In genomic region chr12:73416367-73416897, GRCm38 (mm10) we compare ENCODE assay signal across 10 mouse cellular contexts.
A peak's percentile ranks its signal among the peaks of the same experiment; 100 is the strongest.
DNase-seq lines count a peak whose midpoint lies in the region; ATAC-seq and TF ChIP-seq lines count a peak whose summit lies in the region.
"Had no signal": no experiment of that assay in that cellular context is flagged by ENCODE, and none has a peak within 500 bp of the region (broad histone marks: within the 10 kb centered on the region; RNA-seq: fewer than 3 reads in every experiment).

No protein-coding gene starts in this region.

- no peak overlapping the region for H3K4me2 ChIP-seq in forebrain, embryonic 13.5 days
- no peak overlapping the region for H3K4me2 ChIP-seq in forebrain, embryonic 12.5 days
- no peak overlapping the region for H3K4me2 ChIP-seq in embryonic facial prominence, embryonic 13.5 days
- H3K4me2 ChIP-seq in limb, embryonic 13.5 days (replicated peaks): no peak overlapping the region
- no peak overlapping the region for H3K4me2 ChIP-seq in intestine, embryonic 15.5 days (replicated peaks)

- peak; percentile 45; the same call in 1 of the 2 replicates for ATAC-seq in forebrain, embryonic 13.5 days
- ATAC-seq in forebrain, embryonic 12.5 days (ENCODE audit: low FRiP score): no peak
- peak; percentile 62; the same call in 1 of the 2 replicates for ATAC-seq in embryonic facial prominence, embryonic 13.5 days (ENCODE audit: insufficient number of reproducible peaks, insufficient read depth, low FRiP score, low TSS enrichment, low read depth)
- ATAC-seq in limb, embryonic 13.5 days (ENCODE audit: low FRiP score, low read depth): peak; percentile 82
- no peak for ATAC-seq in megakaryocyte progenitor cell, adult 5-6 weeks (replicated peaks; ENCODE audit: poor library complexity)
- no peak for ATAC-seq in intestine, embryonic 15.5 days

- H3K79me3 ChIP-seq in C2C12 (ENCODE audit: low read depth): no peaks in the 10 kb centered on the region

- H3K4me3 ChIP-seq in forebrain, embryonic 13.5 days: no peak overlapping the region
- H3K4me3 ChIP-seq in forebrain, embryonic 12.5 days (replicated peaks): no peak overlapping the region
- H3K4me3 ChIP-seq in C2C12 (ENCODE audit: insufficient read depth, poor library complexity, severe bottlenecking): no peak overlapping the region
- H3K4me3 ChIP-seq in embryonic facial prominence, embryonic 13.5 days: no peak overlapping the region
- H3K4me3 ChIP-seq in limb, embryonic 13.5 days: no peak overlapping the region
- no peak overlapping the region for H3K4me3 ChIP-seq in intestine, embryonic 15.5 days (replicated peaks)

- TF ChIP-seq CTCF in C2C12 (IDR thresholded peaks at IDR 0.05; ENCODE audit: control insufficient read depth, insufficient read depth, insufficient read length): no peak

- H3K27me3 ChIP-seq in forebrain, embryonic 13.5 days: no peaks in the 10 kb centered on the region
- H3K27me3 ChIP-seq in forebrain, embryonic 12.5 days: 0 out of 2 replicates have a peak, but pooled peaks cover 3% of the 10 kb centered on the region
- no peaks in the 10 kb centered on the region for H3K27me3 ChIP-seq in C2C12 (ENCODE audit: control insufficient read depth, insufficient read depth, insufficient read length)
- H3K27me3 ChIP-seq in embryonic facial prominence, embryonic 13.5 days: peaks cover 9% of the 10 kb centered on the region; the same call in 1 of the 2 replicates
- H3K27me3 ChIP-seq in limb, embryonic 13.5 days: peaks cover 10% of the 10 kb centered on the region; the same call in 1 of the 2 replicates
- no peaks in the 10 kb centered on the region for H3K27me3 ChIP-seq in intestine, embryonic 15.5 days (replicated peaks)

- no peak overlapping the region for H3ac ChIP-seq in C2C12 (ENCODE audit: control insufficient read depth, insufficient read length, low read depth)

- H3K4me1 ChIP-seq in forebrain, embryonic 13.5 days: peaks cover 7% of the 10 kb centered on the region; the same call in 1 of the 2 replicates
- H3K4me1 ChIP-seq in forebrain, embryonic 12.5 days: peaks cover 5% of the 10 kb centered on the region; the same call in 1 of the 2 replicates
- H3K4me1 ChIP-seq in embryonic facial prominence, embryonic 13.5 days: peaks cover 34% of the 10 kb centered on the region
- H3K4me1 ChIP-seq in limb, embryonic 13.5 days: peaks cover 41% of the 10 kb centered on the region
- H3K4me1 ChIP-seq in intestine, embryonic 15.5 days (replicated peaks): 0 out of 2 replicates have a peak, but pooled peaks cover 4% of the 10 kb centered on the region

- no peaks in the 10 kb centered on the region for H3K36me3 ChIP-seq in forebrain, embryonic 13.5 days (ENCODE audit: poor library complexity, severe bottlenecking)
- no peaks in the 10 kb centered on the region for H3K36me3 ChIP-seq in forebrain, embryonic 12.5 days (replicated peaks)
- H3K36me3 ChIP-seq in C2C12 (ENCODE audit: control insufficient read depth, insufficient read depth): no peaks in the 10 kb centered on the region
- no peaks in the 10 kb centered on the region for H3K36me3 ChIP-seq in embryonic facial prominence, embryonic 13.5 days
- H3K36me3 ChIP-seq in limb, embryonic 13.5 days: no peaks in the 10 kb centered on the region
- H3K36me3 ChIP-seq in intestine, embryonic 15.5 days: no peaks in the 10 kb centered on the region

- DNase-seq in thymus, postnatal 10 days (ENCODE audit: low spot score in 2 of 2): no peak
- DNase-seq: thymus, postnatal 36 days had no signal

- H3K27ac ChIP-seq in forebrain, embryonic 13.5 days: no peak overlapping the region; the same call in 1 of the 2 replicates
- H3K27ac ChIP-seq in forebrain, embryonic 12.5 days: no peak overlapping the region
- peak overlapping the region; percentile 66 for H3K27ac ChIP-seq in embryonic facial prominence, embryonic 13.5 days
- H3K27ac ChIP-seq in limb, embryonic 13.5 days: peak overlapping the region; percentile 70; the same call in 1 of the 2 replicates
- H3K27ac ChIP-seq in intestine, embryonic 15.5 days: no peak overlapping the region
- H3K27ac ChIP-seq: kidney, postnatal 0 days had no signal

- H3K79me2 ChIP-seq in C2C12 (ENCODE audit: control insufficient read depth, insufficient read depth): no peaks in the 10 kb centered on the region

- no peak overlapping the region for H3K9ac ChIP-seq in forebrain, embryonic 13.5 days
- H3K9ac ChIP-seq in forebrain, embryonic 12.5 days: no peak overlapping the region
- H3K9ac ChIP-seq in embryonic facial prominence, embryonic 13.5 days: no peak overlapping the region
- no peak overlapping the region for H3K9ac ChIP-seq in limb, embryonic 13.5 days
- H3K9ac ChIP-seq in intestine, embryonic 15.5 days: no peak overlapping the region

- no peaks in the 10 kb centered on the region for H3K9me3 ChIP-seq in forebrain, embryonic 13.5 days (replicated peaks)
- no peaks in the 10 kb centered on the region for H3K9me3 ChIP-seq in forebrain, embryonic 12.5 days
- no peaks in the 10 kb centered on the region for H3K9me3 ChIP-seq in embryonic facial prominence, embryonic 13.5 days
- H3K9me3 ChIP-seq in limb, embryonic 13.5 days: no peaks in the 10 kb centered on the region
- H3K9me3 ChIP-seq in intestine, embryonic 15.5 days: no peaks in the 10 kb centered on the region

- WGBS in forebrain, embryonic 13.5 days: 44% methylated on average over 16 of the region's 16 CpGs
- 49% methylated on average over 16 of the region's 16 CpGs for whole genome bisulfite sequencing in forebrain, embryonic 12.5 days
- 33% methylated on average over 16 of the region's 16 CpGs for WGBS in embryonic facial prominence, embryonic 13.5 days
- 45% methylated on average over 16 of the region's 16 CpGs for WGBS in limb, embryonic 13.5 days
- WGBS in intestine, embryonic 15.5 days: 67% methylated on average over 16 of the region's 16 CpGs

TF ChIP-seq in C2C12, 6 proteins besides CTCF, POLR2A, EP300 and RAD21:
- TF ChIP-seq MYOG (IDR thresholded peaks at IDR 0.05; ENCODE audit: control insufficient read depth, extremely low read depth, insufficient read length) (no peak), FOSL1 (IDR thresholded peaks at IDR 0.05; ENCODE audit: insufficient read depth, low read length, poor library complexity, severe bottlenecking) (no peak), USF1 (IDR thresholded peaks at IDR 0.05; ENCODE audit: low read depth) (no peak), MAX (IDR thresholded peaks at IDR 0.05) (peak; percentile 67), MYOD1 (IDR thresholded peaks at IDR 0.05; ENCODE audit: control insufficient read depth, insufficient read length, low read depth) (peak; percentile 87)

Comparison
In these comparisons a context has a peak if more than half of its experiments do, and no peak if none do; other contexts are left out.
1. ATAC-seq: peak in forebrain, embryonic 13.5 days (single experiment), embryonic facial prominence, embryonic 13.5 days (single experiment) and limb, embryonic 13.5 days (single experiment); none in forebrain, embryonic 12.5 days (single experiment), megakaryocyte progenitor cell, adult 5-6 weeks (single experiment) and intestine, embryonic 15.5 days (single experiment).
2. H3K27ac ChIP-seq: peak in embryonic facial prominence, embryonic 13.5 days (single experiment) and limb, embryonic 13.5 days (single experiment); none in forebrain, embryonic 13.5 days (single experiment), forebrain, embryonic 12.5 days (single experiment) and intestine, embryonic 15.5 days (single experiment).